Mouse (Mus musculus): ENCODE results near the gene Gm20696.

- TF ChIP-seq MAFK (IDR thresholded peaks at IDR 0.05; ENCODE audit: insufficient read depth, low read depth, low read length), result no peak
- TF ChIP-seq ZC3H11A (IDR thresholded peaks at IDR 0.05; ENCODE audit: borderline replicate concordance, low read depth, low read length), result no peak
- TF ChIP-seq ZNF384 (IDR thresholded peaks at IDR 0.05; ENCODE audit: low read depth, low read length), result no peak
Observed at GRCm38 (mm10) chr6:99374448-99375271, 291.9 kb downstream of the Gm20696 start.
